Mouse (Mus musculus) A20 (cell line): ENCODE results near the gene Tcp11x2.

Source experiments
- DNase-seq: peaks from one replicate; pipeline ENCODE4 v3.0.0-alpha.2; 2011; ENCODE audit warnings: low read depth, low spot score

The Tcp11x2 gene

DNA sequence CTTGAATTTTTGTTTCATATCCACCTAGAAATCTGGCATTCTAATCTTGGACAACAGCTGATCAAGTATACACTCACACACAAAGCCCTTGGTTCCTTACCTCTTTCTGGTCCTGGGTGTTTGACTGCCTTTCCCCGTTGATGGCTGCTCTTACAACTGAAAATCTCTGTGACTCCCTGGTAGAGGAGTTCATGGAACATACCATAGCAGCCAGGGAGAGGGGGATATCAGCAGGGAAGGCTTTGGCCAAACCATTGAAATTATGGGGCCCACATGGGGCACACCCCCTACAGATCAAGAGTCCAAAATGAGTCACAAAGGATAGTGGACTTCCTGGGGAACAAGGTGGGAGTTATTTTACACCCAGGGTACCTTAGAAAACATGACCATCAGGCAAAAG lies at the start of gene Tcp11x2:
Gene Tcp11x2 (minus strand): TSS at position 158 of the 400 bp plus-strand sequence.
- DNase-seq = no peak

DNA sequence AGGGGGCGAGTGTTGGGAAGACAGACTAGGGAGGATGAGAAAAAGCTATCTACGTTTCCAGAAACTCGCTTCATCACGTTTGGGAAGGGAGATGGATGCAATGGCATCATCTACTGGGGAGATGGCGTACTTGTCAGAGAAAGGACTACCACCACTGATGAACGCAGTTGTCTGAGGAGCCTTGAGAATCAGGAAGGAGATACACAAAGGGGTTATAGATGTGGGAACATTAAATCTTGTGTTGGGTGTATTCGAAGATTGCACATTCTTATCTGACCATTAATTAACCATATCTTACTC lies 49.4 kb upstream of the Tcp11x2 start:
- no peak for DNase-seq

DNA sequence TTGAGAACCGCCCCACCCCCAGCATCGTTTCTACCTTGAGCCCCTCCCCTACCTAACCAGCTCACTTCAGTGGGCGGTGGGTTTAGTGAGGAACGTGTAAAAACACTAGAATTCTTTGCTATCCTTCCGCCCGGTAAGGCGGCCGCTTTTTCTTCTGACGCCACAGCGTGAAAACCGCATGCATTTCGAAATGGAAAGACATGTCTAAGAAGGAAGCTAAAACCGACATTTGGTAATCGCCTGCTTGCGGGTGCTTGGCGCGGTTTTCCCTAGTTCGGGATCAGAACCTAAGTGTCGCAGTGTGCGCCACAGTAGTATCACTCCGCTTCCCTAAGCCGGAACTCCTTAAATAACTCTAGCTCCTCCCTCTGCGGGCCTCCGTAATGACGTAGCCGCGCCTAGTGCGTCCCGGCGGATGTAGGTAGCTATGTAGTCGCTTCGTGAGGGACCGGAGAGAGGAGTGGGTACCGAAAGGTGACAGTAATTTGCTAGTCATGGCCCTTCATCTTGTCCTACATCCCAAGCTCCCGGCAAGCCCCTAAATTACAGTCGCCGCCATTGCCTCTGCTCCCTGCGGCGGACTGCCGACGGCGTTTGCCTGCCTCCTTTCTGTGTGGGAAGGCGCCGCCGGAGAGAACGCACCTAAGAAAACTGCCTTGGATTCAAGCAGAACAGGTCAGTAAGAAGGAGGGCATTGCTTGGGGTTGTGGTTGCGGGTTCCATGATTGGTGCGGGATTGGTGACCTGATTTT lies 48.9 kb upstream of the Tcp11x2 start, which contains the start of the genes Armcx5 and Gprasp1:
Gene Armcx5 (plus strand): TSS at position 430 of the 752 bp plus-strand sequence.
Gene Gprasp1 (plus strand): TSS at position 430 of the 752 bp plus-strand sequence.
- peak; percentile 92 for DNase-seq

DNA sequence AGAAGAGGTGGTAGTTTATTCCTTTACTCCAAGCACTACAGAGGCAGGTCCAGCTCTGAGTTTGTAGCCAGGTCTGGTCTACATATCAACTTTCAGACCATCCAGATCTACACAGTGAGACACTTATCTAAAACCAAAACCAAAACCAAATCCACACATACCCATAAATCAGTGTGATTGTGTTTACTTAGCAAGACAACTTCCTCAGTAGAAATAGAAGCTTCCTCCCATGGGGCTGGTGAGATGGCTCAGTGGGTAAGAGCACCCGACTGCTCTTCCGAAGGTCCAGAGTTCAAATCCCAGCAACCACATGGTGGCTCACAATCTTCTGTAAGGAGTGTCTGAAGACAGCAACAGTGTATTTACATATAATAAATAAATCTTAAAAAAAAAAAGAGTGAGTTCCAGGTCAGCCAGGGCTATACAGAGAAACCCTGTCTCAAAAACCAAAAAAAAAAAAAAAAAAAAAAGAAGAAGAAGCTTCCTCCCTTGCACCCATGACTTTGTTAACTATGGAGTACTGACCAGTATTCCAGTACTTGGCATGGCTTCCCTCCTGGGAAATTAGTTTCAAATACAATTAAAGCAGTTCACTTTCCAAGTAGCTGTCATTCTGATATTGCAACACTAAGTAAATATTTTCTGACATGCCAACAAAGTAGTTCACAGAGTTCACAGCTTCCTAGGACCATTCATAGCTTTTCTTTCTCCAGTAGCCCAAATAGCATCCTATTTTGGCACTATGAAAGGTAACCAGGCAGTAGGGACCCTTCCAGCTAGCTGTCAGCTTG lies 45.3 kb upstream of the Tcp11x2 start:
- DNase-seq = peak; percentile 24

DNA sequence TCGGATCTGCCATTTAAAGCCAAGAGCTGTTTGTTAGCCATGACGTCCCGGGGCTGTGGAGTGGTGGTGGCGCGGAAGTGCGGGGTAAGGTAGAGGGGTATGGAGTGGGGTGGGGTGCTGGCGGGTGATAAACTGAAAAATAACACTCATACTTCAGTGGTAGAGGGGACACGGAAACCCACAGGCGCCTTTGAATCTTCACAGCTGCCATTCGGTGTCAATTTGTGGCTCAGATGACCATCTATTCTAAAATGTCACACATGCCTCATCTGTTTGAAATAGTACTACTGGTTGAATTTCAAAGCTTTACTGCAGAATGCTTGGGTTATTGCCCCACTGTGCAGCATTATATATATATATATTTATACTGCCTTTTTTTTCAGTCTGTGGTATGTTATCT lies 31.6 kb upstream of the Tcp11x2 start, which contains the start of gene Tmsb15a:
Gene Tmsb15a (minus strand): TSS at position 101 of the 400 bp plus-strand sequence.
- DNase-seq = no peak

DNA sequence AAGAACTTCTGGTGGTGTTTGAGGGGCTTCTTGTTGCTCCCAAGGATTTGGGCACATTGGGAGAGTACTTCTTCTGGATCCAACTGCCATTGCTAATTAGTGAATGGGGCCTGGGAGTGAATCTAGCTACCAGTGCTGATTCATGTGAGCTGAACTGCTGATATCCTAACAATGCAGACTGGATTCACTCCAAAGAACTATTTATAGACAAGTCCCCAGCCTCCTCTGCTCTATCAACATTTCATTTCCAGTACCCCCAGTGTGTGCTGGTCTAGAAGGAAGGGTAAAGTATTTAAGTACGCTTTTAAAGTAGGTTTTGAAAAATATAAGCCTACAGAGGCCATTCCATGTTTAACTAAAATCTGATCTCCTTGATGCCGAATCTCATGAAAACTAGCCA lies 19.3 kb upstream of the Tcp11x2 start:
- DNase-seq = no peak

DNA sequence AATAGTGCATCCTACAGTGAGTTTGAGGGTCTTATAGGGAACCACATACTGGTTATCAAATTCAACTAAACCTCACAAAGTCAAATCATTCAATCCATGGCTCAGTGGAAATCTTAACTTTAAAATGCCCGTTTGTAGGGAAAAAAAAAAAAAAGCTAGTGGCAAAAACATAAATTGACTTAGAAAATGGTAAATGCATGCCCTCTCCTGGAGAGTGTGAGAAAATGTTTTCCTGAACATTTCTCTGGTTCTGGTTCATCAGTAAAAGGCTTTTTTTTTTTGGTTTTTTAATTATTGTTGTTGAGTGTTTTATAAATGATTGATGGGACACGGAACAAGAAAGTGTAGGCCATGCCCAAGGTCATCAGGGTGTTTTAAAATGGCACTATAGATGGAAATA lies 10.8 kb upstream of the Tcp11x2 start:
- DNase-seq = no peak

DNA sequence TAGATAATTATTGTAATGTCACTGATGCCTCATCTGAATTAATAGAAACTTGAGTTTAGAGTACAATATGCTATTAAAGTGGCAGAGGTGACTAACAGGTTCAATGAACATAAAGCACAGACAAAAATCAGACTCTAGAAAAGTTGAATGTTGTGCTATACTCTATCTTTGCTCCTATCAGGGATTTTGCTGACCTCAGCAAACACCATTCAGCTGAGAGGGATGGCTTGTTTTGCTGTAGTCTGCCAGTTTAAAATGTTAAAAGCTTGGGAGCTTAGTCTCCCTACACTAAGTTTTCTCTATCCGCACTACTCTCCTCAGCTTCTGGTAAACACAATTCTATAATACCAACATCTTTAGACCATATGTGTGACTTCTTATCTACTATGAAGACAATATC lies 9.5 kb upstream of the Tcp11x2 start:
- no peak for DNase-seq

DNA sequence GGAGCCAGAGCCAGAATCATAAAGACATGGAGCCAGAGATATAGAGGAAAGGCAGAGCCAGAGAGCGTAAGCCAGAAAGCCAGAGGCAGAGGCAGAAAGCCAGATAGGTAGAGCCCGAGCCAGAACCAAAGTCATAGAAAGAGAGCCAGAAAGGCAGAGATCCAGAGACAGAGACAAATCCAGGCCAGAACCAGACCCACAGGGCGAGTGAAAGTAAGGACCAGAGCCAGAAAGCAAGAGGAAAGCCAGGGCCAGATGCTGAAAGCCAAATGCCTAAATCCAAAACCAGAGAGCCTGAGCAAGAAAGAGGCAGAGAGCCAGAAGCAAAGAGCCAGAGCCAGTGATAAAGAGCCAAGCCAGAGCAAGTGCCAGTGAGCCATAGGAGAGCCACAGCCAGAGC lies 5.8 kb downstream of the Tcp11x2 start:
- DNase-seq = no peak

DNA sequence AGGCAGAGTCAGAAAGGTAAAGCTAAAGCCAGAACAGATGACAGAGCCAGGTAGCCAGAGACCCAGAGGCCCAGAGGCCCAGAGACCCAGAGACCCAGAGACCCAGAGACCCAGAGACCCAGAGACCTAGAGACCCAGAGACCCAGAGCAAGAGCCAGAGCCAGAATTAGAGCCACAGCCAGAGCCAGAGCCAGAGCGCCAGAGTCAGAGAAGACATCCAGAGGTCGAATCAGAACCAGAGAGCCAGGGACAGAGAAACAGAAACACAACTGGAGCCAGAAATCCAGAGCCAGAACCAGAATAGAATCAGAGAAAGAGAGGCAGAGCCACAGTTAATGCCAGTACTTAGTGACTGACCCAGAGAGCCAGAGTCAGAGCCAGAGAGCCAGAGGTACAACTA lies 11.7 kb downstream of the Tcp11x2 start:
- DNase-seq = no peak

DNA sequence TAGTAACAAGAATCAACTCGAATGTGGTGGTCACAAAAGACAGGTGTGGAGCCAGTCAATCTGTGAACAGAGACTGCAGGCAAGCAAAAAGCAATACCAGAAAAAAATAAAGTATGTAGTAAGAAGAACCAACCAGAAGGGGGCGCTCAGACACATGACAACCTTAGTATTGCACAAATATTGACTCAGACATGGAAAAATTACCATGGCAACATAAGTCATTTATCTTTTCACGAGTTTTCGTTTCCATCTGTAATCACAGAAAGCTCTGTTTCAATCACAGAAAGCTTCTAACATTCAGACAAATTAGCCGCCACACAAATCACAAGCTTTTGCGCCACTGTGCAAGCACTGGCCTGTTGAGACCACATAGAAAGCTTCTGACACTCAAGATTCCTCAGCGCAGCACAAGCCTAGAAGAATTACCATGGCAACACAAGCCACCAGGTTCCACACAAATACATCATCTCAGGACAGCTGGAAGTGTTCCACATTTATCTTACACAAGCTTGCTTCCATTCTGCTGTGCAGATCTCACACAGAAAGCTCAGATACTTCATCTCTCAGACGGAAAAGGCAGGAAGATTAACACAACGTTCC lies 41.3 kb downstream of the Tcp11x2 start:
- DNase-seq = peak; percentile 36

DNA sequence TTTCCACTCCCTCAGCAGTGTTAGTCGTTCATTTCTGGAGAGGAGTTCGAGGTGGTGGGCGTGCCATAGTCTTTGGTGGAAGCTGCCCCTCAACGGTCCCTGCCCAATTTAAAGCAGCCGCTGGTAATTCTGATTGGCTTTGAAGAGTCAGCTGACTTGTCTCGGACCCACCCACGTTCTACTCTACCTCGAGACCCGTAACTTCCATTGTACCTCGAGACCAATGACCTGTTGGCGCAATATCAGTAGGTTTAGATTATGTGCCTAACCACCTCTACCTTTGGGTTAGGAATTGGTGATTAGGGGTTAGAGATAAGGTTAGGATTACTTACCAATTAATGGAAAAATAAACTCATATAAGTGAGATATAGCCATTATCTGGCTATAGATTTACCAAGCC lies 66.0 kb downstream of the Tcp11x2 start, which contains the start of gene Prame:
Gene Prame (minus strand): TSS at position 101 of the 400 bp plus-strand sequence.
- DNase-seq = no peak
